ENCODE assay signal across 9 mouse cellular contexts in the genomic region with DNA sequence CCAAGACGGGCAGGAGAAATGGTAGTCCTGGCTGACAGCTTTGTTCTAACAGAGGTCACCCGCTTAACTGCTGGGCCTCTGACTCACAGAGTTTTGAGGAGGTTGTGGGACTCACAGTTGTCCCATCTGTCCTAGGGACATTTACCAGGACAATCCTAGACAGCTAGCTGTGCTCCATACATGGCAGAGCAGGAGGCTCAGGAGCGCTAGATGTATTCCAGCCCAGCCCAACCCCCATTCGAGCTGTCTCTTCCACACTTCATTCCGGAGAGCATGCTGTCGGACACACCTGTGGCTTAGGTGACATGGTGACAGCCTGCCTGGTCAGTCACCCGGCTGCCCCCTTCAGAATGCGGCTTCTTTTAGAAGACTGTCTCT. TPM values are rescaled to one million over a fixed set of nuclear protein-coding genes. Genes with fewer than 3 reads are reported as not detected.
DNase-seq lines count a peak whose midpoint lies in the region; ATAC-seq lines count a peak whose summit lies in the region.
"Had no signal": no experiment of that assay in that cellular context is flagged by ENCODE, and none has a peak within 500 bp of the region (broad histone marks: within the 10 kb centered on the region; RNA-seq: fewer than 3 reads in every experiment).

No protein-coding gene starts in this region.

- 48% methylated on average over 8 of the region's 8 CpGs for WGBS in kidney, embryonic 16.5 days
- 65% methylated on average over 8 of the region's 8 CpGs for WGBS in embryonic facial prominence, embryonic 11.5 days
- WGBS in liver, embryonic 15.5 days (ENCODE audit: insufficient replicate concordance) = 57% methylated on average over 8 of the region's 8 CpGs

- no peak overlapping the region for H3K4me2 ChIP-seq in kidney, embryonic 16.5 days (replicated peaks; ENCODE audit: low read depth, low read length)
- H3K4me2 ChIP-seq in embryonic facial prominence, embryonic 11.5 days (ENCODE audit: low read depth, low read length) = no peak overlapping the region
- H3K4me2 ChIP-seq in liver, embryonic 15.5 days = 0 out of 2 replicates have a peak overlapping the region, but pooled peaks have one; percentile 17

- peak; percentile 57 to 69 for DNase-seq in cerebellum, postnatal 25 days
- DNase-seq in cerebellum, adult 9-10 months = no peak
- no peak for DNase-seq in kidney, postnatal 36 days
- DNase-seq in embryonic facial prominence, embryonic 11.5 days (ENCODE audit: low spot score) = no peak
- DNase-seq in retina, postnatal 1 day = no peak
- DNase-seq in spleen, adult 12 weeks (ENCODE audit: low spot score) = no peak
- DNase-seq: left cerebral cortex, postnatal 4 days had no signal

- H3K9ac ChIP-seq in kidney, embryonic 16.5 days (replicated peaks; ENCODE audit: low read length) = peak overlapping the region; percentile 4; the same call in 1 of the 2 replicates
- H3K9ac ChIP-seq in embryonic facial prominence, embryonic 11.5 days (replicated peaks; ENCODE audit: low read length) = no peak overlapping the region
- H3K9ac ChIP-seq in liver, embryonic 15.5 days = no peak overlapping the region

- H3K27me3 ChIP-seq in kidney, embryonic 16.5 days (ENCODE audit: insufficient read depth, low read length) = no peaks in the 10 kb centered on the region
- no peaks in the 10 kb centered on the region for H3K27me3 ChIP-seq in embryonic facial prominence, embryonic 11.5 days (ENCODE audit: control insufficient read depth, insufficient read depth, low read length)
- no peaks in the 10 kb centered on the region for H3K27me3 ChIP-seq in liver, embryonic 15.5 days

- no peaks in the 10 kb centered on the region for H3K36me3 ChIP-seq in kidney, embryonic 16.5 days (ENCODE audit: insufficient read depth, low read length)
- no peaks in the 10 kb centered on the region for H3K36me3 ChIP-seq in embryonic facial prominence, embryonic 11.5 days (replicated peaks; ENCODE audit: control insufficient read depth, insufficient read depth, low read depth, low read length)
- H3K36me3 ChIP-seq in liver, embryonic 15.5 days (replicated peaks) = no peaks in the 10 kb centered on the region

- H3K4me3 ChIP-seq in kidney, embryonic 16.5 days (ENCODE audit: low read length) = no peak overlapping the region
- H3K4me3 ChIP-seq in embryonic facial prominence, embryonic 11.5 days (ENCODE audit: low read depth, low read length) = no peak overlapping the region
- H3K4me3 ChIP-seq in liver, embryonic 15.5 days (replicated peaks) = no peak overlapping the region

- H3K9me3 ChIP-seq in kidney, embryonic 16.5 days (ENCODE audit: low read length) = no peaks in the 10 kb centered on the region
- no peaks in the 10 kb centered on the region for H3K9me3 ChIP-seq in embryonic facial prominence, embryonic 11.5 days (replicated peaks; ENCODE audit: control insufficient read depth, low read length)
- no peaks in the 10 kb centered on the region for H3K9me3 ChIP-seq in liver, embryonic 15.5 days (replicated peaks)

- peak overlapping the region; percentile 86 for H3K27ac ChIP-seq in kidney, embryonic 16.5 days (ENCODE audit: low read length)
- H3K27ac ChIP-seq in embryonic facial prominence, embryonic 11.5 days (replicated peaks; ENCODE audit: low read depth, low read length) = peak overlapping the region; percentile 31; the same call in 1 of the 2 replicates
- H3K27ac ChIP-seq in liver, embryonic 15.5 days (replicated peaks) = peak overlapping the region; percentile 82

- no peak for ATAC-seq in kidney, embryonic 16.5 days (ENCODE audit: low FRiP score, low TSS enrichment)
- ATAC-seq in embryonic facial prominence, embryonic 11.5 days (replicated peaks; ENCODE audit: insufficient number of reproducible peaks, low FRiP score, low TSS enrichment, low read depth) = no peak
- no peak for ATAC-seq in liver, embryonic 15.5 days (ENCODE audit: insufficient read depth)

- H3K4me1 ChIP-seq in kidney, embryonic 16.5 days (ENCODE audit: insufficient read depth, low read length) = peaks cover 80% of the 10 kb centered on the region
- peaks cover 43% of the 10 kb centered on the region for H3K4me1 ChIP-seq in embryonic facial prominence, embryonic 11.5 days (ENCODE audit: control insufficient read depth, insufficient read depth, low read length)
- peaks cover 89% of the 10 kb centered on the region for H3K4me1 ChIP-seq in liver, embryonic 15.5 days (replicated peaks)

RNA-seq across cellular contexts. Expression of gene Pxn, which starts 22.9 kb away (rescaled TPM):
- 60.5 and 67.2 TPM in 2 replicates for polyA plus RNA-seq in kidney, embryonic 16.5 days (2015; fragmentation: Nextera tagmentation; extraction: Ambion mirVana)
- polyA plus RNA-seq in embryonic facial prominence, embryonic 11.5 days (2014; fragmentation: Nextera tagmentation; extraction: Ambion mirVana) = 12.9 and 13.8 TPM in 2 replicates
- polyA plus RNA-seq in liver, embryonic 15.5 days (2015; fragmentation: Nextera tagmentation; extraction: Ambion mirVana) = 15.2 and 16.8 TPM in 2 replicates

RNA-seq across cellular contexts. Expression of gene Rplp0, which starts 29.9 kb away (rescaled TPM):
- 1,527 and 1,553 TPM in 2 replicates for polyA plus RNA-seq in kidney, embryonic 16.5 days (2015; fragmentation: Nextera tagmentation; extraction: Ambion mirVana)
- polyA plus RNA-seq in embryonic facial prominence, embryonic 11.5 days (2014; fragmentation: Nextera tagmentation; extraction: Ambion mirVana) = 1,437 and 1,529 TPM in 2 replicates
- polyA plus RNA-seq in liver, embryonic 15.5 days (2015; fragmentation: Nextera tagmentation; extraction: Ambion mirVana) = 1,028 and 1,078 TPM in 2 replicates

RNA-seq across cellular contexts. Expression of gene Gcn1l1, which starts 35.7 kb away (rescaled TPM):
- polyA plus RNA-seq in kidney, embryonic 16.5 days (2015; fragmentation: Nextera tagmentation; extraction: Ambion mirVana) = 44.3 and 48.8 TPM in 2 replicates
- 29.3 and 31.4 TPM in 2 replicates for polyA plus RNA-seq in embryonic facial prominence, embryonic 11.5 days (2014; fragmentation: Nextera tagmentation; extraction: Ambion mirVana)
- polyA plus RNA-seq in liver, embryonic 15.5 days (2015; fragmentation: Nextera tagmentation; extraction: Ambion mirVana) = 15.0 and 17.3 TPM in 2 replicates

RNA-seq across cellular contexts. Expression of gene Sirt4, which starts 44.8 kb away (rescaled TPM):
- polyA plus RNA-seq in kidney, embryonic 16.5 days (2015; fragmentation: Nextera tagmentation; extraction: Ambion mirVana) = 27.3 and 27.5 TPM in 2 replicates
- 12.7 and 17.2 TPM in 2 replicates for polyA plus RNA-seq in embryonic facial prominence, embryonic 11.5 days (2014; fragmentation: Nextera tagmentation; extraction: Ambion mirVana)
- polyA plus RNA-seq in liver, embryonic 15.5 days (2015; fragmentation: Nextera tagmentation; extraction: Ambion mirVana) = 6.0 and 6.1 TPM in 2 replicates

Comparison
In these comparisons a context has a peak if more than half of its experiments do, and no peak if none do; other contexts are left out.
1. DNase-seq: peak in cerebellum, postnatal 25 days (2 of 2); none in cerebellum, adult 9-10 months (single experiment), kidney, postnatal 36 days (0 of 2), embryonic facial prominence, embryonic 11.5 days (single experiment), retina, postnatal 1 day (single experiment) and spleen, adult 12 weeks (single experiment).
2. H3K27ac ChIP-seq: peak in every context shown above with its lines; median percentile 86 in kidney, embryonic 16.5 days; 82 in liver, embryonic 15.5 days; 31 in embryonic facial prominence, embryonic 11.5 days.